Mouse (Mus musculus) cerebellum, adult 11-12 months (tissue): ENCODE measurements around the gene Aven.

Experiments
- DNase-seq: peaks from one replicate; pipeline ENCODE4 v3.0.0; 2022

Aven gene

GRCm38 (mm10) chr2:112491629-112492028 is 1.1 kb upstream of the Aven start:
- no peak for DNase-seq

- no peak for DNase-seq
Measured at GRCm38 (mm10) chr2:112492431-112492855, 321 bp upstream of the Aven start.

GRCm38 (mm10) chr2:112493539-112494260 is 936 bp downstream of the Aven start:
- peak; percentile 23 for DNase-seq

- DNase-seq = no peak
Measured at GRCm38 (mm10) chr2:112497851-112498250, 5.1 kb downstream of the Aven start.

- peak; percentile 42 for DNase-seq
Measured at GRCm38 (mm10) chr2:112501209-112501608, 8.4 kb downstream of the Aven start.

- no peak for DNase-seq
Measured at GRCm38 (mm10) chr2:112503978-112504377, 11.2 kb downstream of the Aven start.

GRCm38 (mm10) chr2:112506841-112507435 is 14.2 kb downstream of the Aven start:
- DNase-seq = no peak

GRCm38 (mm10) chr2:112507444-112507843 is 14.7 kb downstream of the Aven start:
- no peak for DNase-seq

GRCm38 (mm10) chr2:112510140-112510539 is 17.4 kb downstream of the Aven start:
- no peak for DNase-seq

GRCm38 (mm10) chr2:112513036-112513435 is 20.3 kb downstream of the Aven start:
- no peak for DNase-seq

GRCm38 (mm10) chr2:112516728-112517127 is 24.0 kb downstream of the Aven start:
- DNase-seq = no peak

- no peak for DNase-seq
Measured at GRCm38 (mm10) chr2:112517218-112517617, 24.5 kb downstream of the Aven start.

GRCm38 (mm10) chr2:112518541-112518940 is 25.8 kb downstream of the Aven start:
- no peak for DNase-seq

- no peak for DNase-seq
Measured at GRCm38 (mm10) chr2:112520526-112521482, 28.0 kb downstream of the Aven start.

GRCm38 (mm10) chr2:112526933-112527332 is 34.2 kb downstream of the Aven start:
- no peak for DNase-seq

- DNase-seq = no peak
Measured at GRCm38 (mm10) chr2:112532812-112533496, 40.2 kb downstream of the Aven start.

- DNase-seq = no peak
Measured at GRCm38 (mm10) chr2:112534677-112535222, 42.0 kb downstream of the Aven start.

- DNase-seq = no peak
Measured at GRCm38 (mm10) chr2:112538783-112539182, 46.0 kb downstream of the Aven start.

GRCm38 (mm10) chr2:112541695-112542285 is 49.0 kb downstream of the Aven start:
- DNase-seq = no peak

GRCm38 (mm10) chr2:112556527-112556926 is 63.8 kb downstream of the Aven start:
- DNase-seq = no peak

GRCm38 (mm10) chr2:112557453-112557852 is 64.7 kb downstream of the Aven start:
- DNase-seq = no peak

- no peak for DNase-seq
Measured at GRCm38 (mm10) chr2:112561549-112561948, 68.8 kb downstream of the Aven start.
